Mouse (Mus musculus): Measurements from ENCODE around the gene Smurf2. TPM values are rescaled to one million over a fixed set of nuclear protein-coding genes. Genes with fewer than 3 reads are reported as not detected.
"Not testable (repeated sequence)": the region's sequence is repeated elsewhere in the genome, so short reads cannot be mapped to it uniquely, and the experiment has no call there.

The Smurf2 gene
- polyA plus RNA-seq, 1 experiment from 2014 or later: 20.7 TPM

GRCm38 (mm10) chr11:106788026-106788774 lies 132.3 kb downstream of the Smurf2 start:
- Histone ChIP-seq H3K4me3 (ENCODE audit: low read depth, low read length) (peak overlapping the region; percentile 93), H3K27me3 (replicated peaks; ENCODE audit: control insufficient read depth, insufficient read depth, low read length) (no peaks in the 10 kb centered on the region), H3K9ac (ENCODE audit: low read depth, low read length) (peak overlapping the region; percentile 100), H3K9me3 (ENCODE audit: control insufficient read depth, low read length) (no peaks in the 10 kb centered on the region), H3K27ac (replicated peaks; ENCODE audit: low read depth, low read length) (peak overlapping the region; percentile 100), H3K4me2 (ENCODE audit: low read depth, low read length) (peak overlapping the region; percentile 82), H3K36me3 (ENCODE audit: control insufficient read depth, insufficient read depth, low read length) (peaks cover 51% of the 10 kb centered on the region), H3K4me1 (ENCODE audit: control insufficient read depth, insufficient read depth, low read length) (peaks cover 9% of the 10 kb centered on the region)
- DNase-seq (ENCODE audit: low spot score): peak; percentile 98
- WGBS: 1% methylated on average over 52 of the region's 79 CpGs
- peak; percentile 73 for ATAC-seq (ENCODE audit: low read depth)

GRCm38 (mm10) chr11:106787131-106788025 lies 133.1 kb downstream of the Smurf2 start:
- peak overlapping the region; percentile 93 for H3K4me3 ChIP-seq (ENCODE audit: low read depth, low read length)
- H3K9ac ChIP-seq (ENCODE audit: low read depth, low read length): peak overlapping the region; percentile 100
- no peaks in the 10 kb centered on the region for H3K9me3 ChIP-seq (ENCODE audit: control insufficient read depth, low read length)
- H3K4me1 ChIP-seq (ENCODE audit: control insufficient read depth, insufficient read depth, low read length): peaks cover 9% of the 10 kb centered on the region
- peak; percentile 44 for ATAC-seq (ENCODE audit: low read depth)
- H3K4me2 ChIP-seq (ENCODE audit: low read depth, low read length): peak overlapping the region; percentile 78
- WGBS: under 1% methylated on average over 54 of the region's 65 CpGs
- peak; percentile 96 for DNase-seq (ENCODE audit: low spot score)
- H3K36me3 ChIP-seq (ENCODE audit: control insufficient read depth, insufficient read depth, low read length): peaks cover 51% of the 10 kb centered on the region
- no peaks in the 10 kb centered on the region for H3K27me3 ChIP-seq (replicated peaks; ENCODE audit: control insufficient read depth, insufficient read depth, low read length)
- H3K27ac ChIP-seq (replicated peaks; ENCODE audit: low read depth, low read length): peak overlapping the region; percentile 100

- no peak overlapping the region for H3K4me3 ChIP-seq (ENCODE audit: low read depth, low read length)
- H3K27me3 ChIP-seq (replicated peaks; ENCODE audit: control insufficient read depth, insufficient read depth, low read length): no peaks in the 10 kb centered on the region
- ATAC-seq (ENCODE audit: low read depth): no peak
- H3K9me3 ChIP-seq (ENCODE audit: control insufficient read depth, low read length): no peaks in the 10 kb centered on the region
- DNase-seq (ENCODE audit: low spot score): no peak
- H3K4me2 ChIP-seq (ENCODE audit: low read depth, low read length): no peak overlapping the region
- peaks cover 70% of the 10 kb centered on the region for H3K36me3 ChIP-seq (ENCODE audit: control insufficient read depth, insufficient read depth, low read length)
- H3K9ac ChIP-seq (ENCODE audit: low read depth, low read length): no peak overlapping the region
- H3K27ac ChIP-seq (replicated peaks; ENCODE audit: low read depth, low read length): no peak overlapping the region
- H3K4me1 ChIP-seq (ENCODE audit: control insufficient read depth, insufficient read depth, low read length): peaks cover 5% of the 10 kb centered on the region
- 60% methylated on average over 1 of the region's 1 CpGs for WGBS
Measured at GRCm38 (mm10) chr11:106785043-106785442, 135.5 kb downstream of the Smurf2 start.

GRCm38 (mm10) chr11:106784476-106784875 lies 136.0 kb downstream of the Smurf2 start:
- no peaks in the 10 kb centered on the region for H3K9me3 ChIP-seq (ENCODE audit: control insufficient read depth, low read length)
- H3K4me1 ChIP-seq (ENCODE audit: control insufficient read depth, insufficient read depth, low read length): peaks cover 4% of the 10 kb centered on the region; the same call in 1 of the 2 replicates
- ATAC-seq (ENCODE audit: low read depth): no peak
- no peak overlapping the region for H3K9ac ChIP-seq (ENCODE audit: low read depth, low read length)
- no peak overlapping the region for H3K4me3 ChIP-seq (ENCODE audit: low read depth, low read length)
- no peak overlapping the region for H3K4me2 ChIP-seq (ENCODE audit: low read depth, low read length)
- no peak for DNase-seq (ENCODE audit: low spot score)
- H3K27ac ChIP-seq (replicated peaks; ENCODE audit: low read depth, low read length): no peak overlapping the region
- WGBS: 82% methylated on average over 2 of the region's 2 CpGs
- peaks cover 75% of the 10 kb centered on the region for H3K36me3 ChIP-seq (ENCODE audit: control insufficient read depth, insufficient read depth, low read length)
- no peaks in the 10 kb centered on the region for H3K27me3 ChIP-seq (replicated peaks; ENCODE audit: control insufficient read depth, insufficient read depth, low read length)

GRCm38 (mm10) chr11:106782841-106783764 lies 137.4 kb downstream of the Smurf2 start:
- 74% methylated on average over 9 of the region's 9 CpGs for WGBS
- no peak for DNase-seq (ENCODE audit: low spot score)
- Histone ChIP-seq H3K27me3 (replicated peaks; ENCODE audit: control insufficient read depth, insufficient read depth, low read length) (no peaks in the 10 kb centered on the region), H3K4me1 (ENCODE audit: control insufficient read depth, insufficient read depth, low read length) (peaks cover 4% of the 10 kb centered on the region; the same call in 1 of the 2 replicates), H3K4me2 (ENCODE audit: low read depth, low read length) (no peak overlapping the region), H3K36me3 (ENCODE audit: control insufficient read depth, insufficient read depth, low read length) (peaks cover 75% of the 10 kb centered on the region), H3K27ac (replicated peaks; ENCODE audit: low read depth, low read length) (no peak overlapping the region), H3K4me3 (ENCODE audit: low read depth, low read length) (no peak overlapping the region), H3K9me3 (ENCODE audit: control insufficient read depth, low read length) (no peaks in the 10 kb centered on the region), H3K9ac (ENCODE audit: low read depth, low read length) (no peak overlapping the region)
- no peak for ATAC-seq (ENCODE audit: low read depth)

- H3K9me3 ChIP-seq (ENCODE audit: control insufficient read depth, low read length); H3K4me3 ChIP-seq (ENCODE audit: low read depth, low read length); H3K4me2 ChIP-seq (ENCODE audit: low read depth, low read length); H3K27ac ChIP-seq (replicated peaks; ENCODE audit: low read depth, low read length); H3K27me3 ChIP-seq (replicated peaks; ENCODE audit: control insufficient read depth, insufficient read depth, low read length); ATAC-seq (ENCODE audit: low read depth); H3K9ac ChIP-seq (ENCODE audit: low read depth, low read length); DNase-seq (ENCODE audit: low spot score); H3K4me1 ChIP-seq (ENCODE audit: control insufficient read depth, insufficient read depth, low read length): not testable (repeated sequence)
- peaks cover 74% of the 10 kb centered on the region for H3K36me3 ChIP-seq (ENCODE audit: control insufficient read depth, insufficient read depth, low read length)
- WGBS: 92% methylated on average over 7 of the region's 7 CpGs
Measured at GRCm38 (mm10) chr11:106782271-106782670, 138.2 kb downstream of the Smurf2 start.

- ATAC-seq (ENCODE audit: low read depth): no peak
- no peak for DNase-seq (ENCODE audit: low spot score)
- Histone ChIP-seq H3K4me2 (ENCODE audit: low read depth, low read length) (peak overlapping the region; percentile 57; the same call in 1 of the 2 replicates), H3K36me3 (ENCODE audit: control insufficient read depth, insufficient read depth, low read length) (peaks cover 71% of the 10 kb centered on the region), H3K9me3 (ENCODE audit: control insufficient read depth, low read length) (no peaks in the 10 kb centered on the region), H3K9ac (ENCODE audit: low read depth, low read length) (no peak overlapping the region), H3K4me3 (ENCODE audit: low read depth, low read length) (no peak overlapping the region), H3K27ac (replicated peaks; ENCODE audit: low read depth, low read length) (peak overlapping the region; percentile 99), H3K4me1 (ENCODE audit: control insufficient read depth, insufficient read depth, low read length) (no peaks in the 10 kb centered on the region; the same call in 1 of the 2 replicates), H3K27me3 (replicated peaks; ENCODE audit: control insufficient read depth, insufficient read depth, low read length) (no peaks in the 10 kb centered on the region)
- 76% methylated on average over 6 of the region's 6 CpGs for WGBS
Measured at GRCm38 (mm10) chr11:106780590-106781220, 139.8 kb downstream of the Smurf2 start.

Data from embryonic facial prominence, embryonic 14.5 days (tissue).